Mouse (Mus musculus): Measurements from ENCODE around the gene Sel1l. TPM values are rescaled to one million over a fixed set of nuclear protein-coding genes. Genes with fewer than 3 reads are reported as not detected.

Sel1l gene
- 10 to 100 TPM; 56.8 to 59.6 TPM for total RNA-seq (2021)

DNA sequence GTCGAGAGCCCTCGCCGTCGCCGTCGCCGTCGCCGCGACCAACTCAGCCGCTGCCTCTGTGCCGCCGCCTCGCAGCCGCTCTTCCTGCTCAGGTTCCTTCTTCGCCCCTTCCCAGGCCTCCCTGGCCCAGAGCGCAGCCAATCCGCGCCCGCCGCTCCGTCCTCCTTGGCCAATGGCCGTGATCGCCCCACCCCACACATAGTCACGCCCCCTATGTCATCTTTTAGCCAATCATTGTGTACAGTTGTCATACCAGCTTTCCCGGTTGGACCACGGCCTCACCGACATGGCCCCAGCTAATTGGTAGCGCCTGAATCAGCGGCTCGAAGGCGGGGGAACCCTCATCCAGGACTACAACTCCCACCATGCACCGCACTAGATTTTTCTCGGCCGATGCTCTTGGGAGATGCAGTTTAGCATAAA lies at the start of gene Sel1l:
TSS of gene Sel1l (minus strand) at position 113 of the 423 bp plus-strand sequence.
- peak; percentile 98 for DNase-seq

DNA sequence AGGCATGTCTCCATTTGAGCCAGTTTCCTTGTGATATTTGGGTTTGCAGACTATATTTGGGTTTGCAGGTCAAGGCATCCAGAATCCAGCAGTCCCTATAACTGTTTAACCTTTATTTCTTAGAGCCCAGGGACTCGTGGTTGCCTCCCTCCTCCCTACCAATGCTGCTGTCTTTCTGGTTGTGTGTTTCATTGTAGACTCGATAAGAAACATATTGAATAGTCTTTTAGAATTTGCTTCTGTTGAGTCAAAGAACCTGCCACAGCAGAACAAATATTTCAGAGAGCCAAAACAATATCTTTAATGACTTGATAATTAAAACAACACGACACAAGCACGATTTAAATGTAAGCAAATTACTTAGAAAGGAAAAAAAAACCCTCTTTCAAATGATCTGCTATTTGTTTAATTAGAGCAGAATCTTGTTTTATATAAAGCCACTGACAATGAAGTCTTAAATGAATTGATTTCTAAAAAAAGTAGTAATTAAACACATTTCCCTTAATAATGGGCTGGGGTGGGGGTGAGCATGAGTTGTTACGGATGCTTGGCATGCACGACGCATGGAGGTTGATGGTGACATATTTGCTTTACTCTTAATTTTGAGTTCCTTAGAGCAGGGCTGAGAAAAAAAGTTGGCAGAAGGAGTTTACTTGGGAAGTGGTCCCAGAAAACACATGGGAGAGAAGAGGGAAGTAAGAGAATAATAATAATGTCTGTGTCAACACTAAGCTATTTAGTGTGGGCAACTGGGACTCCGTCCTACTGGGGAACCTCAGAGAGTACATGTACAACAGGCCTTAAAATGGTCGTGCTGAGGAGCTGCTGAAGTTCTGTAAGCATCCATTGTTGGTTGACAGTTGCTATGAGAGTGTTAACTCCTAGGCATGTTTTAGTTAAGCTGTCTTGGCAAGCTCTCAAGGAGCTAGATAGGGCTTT lies 43.9 kb upstream of the Sel1l start:
- no peak for DNase-seq

DNA sequence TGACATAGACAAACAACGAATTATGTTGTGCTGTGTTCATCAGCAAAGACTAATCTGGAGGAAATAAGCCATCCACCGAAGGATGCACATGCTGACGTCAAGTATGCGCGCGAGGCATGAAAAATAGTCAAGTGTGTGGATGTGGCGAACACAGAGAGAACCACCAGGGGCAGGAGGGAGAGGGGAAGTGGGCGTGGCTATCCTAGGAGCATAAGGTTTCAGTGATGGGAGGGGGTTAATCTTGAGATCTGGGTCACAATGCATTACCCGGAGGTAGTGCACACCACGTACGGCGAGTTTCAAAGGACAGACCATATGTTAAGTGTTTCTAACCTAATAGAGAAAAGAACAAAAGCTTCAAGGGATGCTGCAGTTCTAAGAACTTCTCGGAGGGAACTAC lies 31.5 kb upstream of the Sel1l start:
- no peak for DNase-seq

DNA sequence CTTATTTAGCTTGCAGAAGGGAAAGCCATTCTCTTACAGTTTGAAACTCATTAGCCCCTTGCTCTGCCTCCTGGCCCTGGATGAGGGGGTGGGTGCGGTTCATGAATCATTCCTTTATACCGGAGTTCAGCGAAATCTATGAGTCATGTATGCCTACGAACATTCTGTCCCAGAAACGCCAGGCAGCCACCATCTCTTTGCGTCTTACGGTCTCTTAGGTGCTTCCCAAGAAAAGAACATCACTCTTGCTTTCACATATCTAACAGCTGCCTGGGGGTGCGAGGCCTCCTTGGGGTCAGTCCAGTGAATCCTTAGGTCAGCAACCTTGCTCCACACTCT lies 29.9 kb upstream of the Sel1l start:
- DNase-seq, result no peak

DNA sequence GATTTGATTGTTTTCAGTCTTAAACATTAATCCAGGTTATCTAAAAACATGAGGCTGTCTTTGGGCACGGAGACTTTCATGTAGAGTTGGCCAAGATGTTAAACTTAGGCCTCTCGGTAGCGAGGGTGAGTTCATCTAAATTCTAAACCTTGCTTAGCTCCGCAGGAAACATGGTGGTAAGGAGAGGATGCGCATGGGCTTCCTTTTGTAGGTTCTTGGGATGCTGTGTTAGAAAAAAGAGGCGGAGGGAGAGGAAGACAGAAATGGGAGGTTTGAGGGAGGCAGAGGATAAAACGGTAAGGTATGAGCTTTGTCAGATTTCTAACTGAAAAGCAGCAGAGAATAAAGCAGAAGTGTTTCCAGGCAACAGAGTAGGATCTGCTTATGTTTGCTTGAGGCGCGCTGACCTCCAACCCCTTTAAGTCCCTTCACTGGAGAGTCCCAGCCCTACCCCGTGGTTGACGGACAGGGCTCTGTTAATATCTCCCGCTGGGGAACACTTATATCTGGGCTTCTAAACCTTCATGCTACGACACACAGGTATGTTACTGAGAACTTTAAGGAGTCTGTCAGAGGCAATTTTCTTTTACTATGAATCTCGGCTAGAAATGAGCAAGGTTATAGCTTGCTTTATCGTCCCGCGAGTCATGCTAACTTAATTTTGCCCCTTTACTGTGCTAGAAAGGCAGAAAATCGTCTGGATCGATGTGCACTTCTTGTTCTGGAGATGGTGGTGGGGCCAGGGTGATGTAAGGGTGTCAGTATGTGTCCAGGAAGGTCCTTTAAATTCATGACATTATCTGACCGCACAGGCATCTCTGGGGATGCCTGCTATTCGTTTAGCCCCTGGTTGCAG lies 29.3 kb upstream of the Sel1l start:
- no peak for DNase-seq

DNA sequence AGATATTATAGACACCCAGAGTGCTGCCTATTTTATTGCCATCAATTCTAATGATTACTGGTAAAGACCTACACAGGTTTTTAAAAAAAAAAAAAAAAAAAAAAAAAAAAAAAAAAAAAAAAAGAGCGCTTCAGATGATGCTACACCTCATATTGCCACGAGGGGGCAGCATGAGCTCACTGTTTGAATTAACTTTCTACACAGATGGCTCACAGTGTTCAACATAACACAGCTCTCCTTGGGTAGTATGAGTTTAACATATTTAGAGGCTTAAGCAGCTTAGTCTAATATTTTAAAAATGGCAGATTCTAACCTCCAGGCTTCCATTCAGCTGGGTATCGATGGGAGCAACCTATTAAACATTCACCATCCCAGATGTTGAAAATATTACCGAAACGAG lies 28.7 kb upstream of the Sel1l start:
- DNase-seq, result peak; percentile 56

DNA sequence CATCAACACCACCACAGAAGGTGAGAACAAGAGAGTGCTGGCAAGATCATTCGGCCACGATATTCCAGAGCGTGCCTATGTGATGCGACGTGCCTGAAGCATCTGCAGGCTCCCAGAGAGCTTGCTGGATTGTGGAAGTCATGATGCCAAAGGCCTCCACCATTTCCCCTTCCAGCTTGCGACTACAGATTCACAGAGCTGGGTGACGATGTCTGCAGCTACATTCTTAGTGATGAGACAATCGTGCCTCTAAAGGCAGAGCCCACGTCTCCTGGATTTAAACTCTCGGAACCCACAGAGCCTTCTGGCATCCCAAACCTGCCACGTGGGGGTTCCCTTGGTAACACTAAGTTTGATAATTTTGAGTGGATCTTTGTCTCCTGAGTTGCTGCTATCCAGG lies 21.7 kb upstream of the Sel1l start:
- no peak for DNase-seq

DNA sequence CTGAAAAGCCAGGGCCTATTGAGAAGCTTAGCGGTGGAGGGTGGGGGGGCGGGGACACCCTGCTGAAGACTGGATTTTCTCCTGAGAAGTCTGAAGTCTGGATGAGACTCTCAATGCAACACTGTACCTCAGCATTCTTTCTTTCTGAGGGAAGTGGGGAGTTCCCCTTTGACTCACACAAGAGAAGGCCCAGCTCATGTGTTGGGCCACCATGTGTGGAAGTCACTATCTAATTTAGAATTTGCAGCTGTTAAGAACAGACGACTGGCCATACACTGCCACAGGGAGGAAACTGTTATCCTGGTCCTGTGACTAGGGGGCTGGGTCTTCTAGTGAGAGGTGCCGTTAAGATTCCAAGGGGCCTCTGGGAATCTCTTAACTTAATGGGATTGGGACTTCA lies 20.4 kb upstream of the Sel1l start:
- DNase-seq, result no peak

DNA sequence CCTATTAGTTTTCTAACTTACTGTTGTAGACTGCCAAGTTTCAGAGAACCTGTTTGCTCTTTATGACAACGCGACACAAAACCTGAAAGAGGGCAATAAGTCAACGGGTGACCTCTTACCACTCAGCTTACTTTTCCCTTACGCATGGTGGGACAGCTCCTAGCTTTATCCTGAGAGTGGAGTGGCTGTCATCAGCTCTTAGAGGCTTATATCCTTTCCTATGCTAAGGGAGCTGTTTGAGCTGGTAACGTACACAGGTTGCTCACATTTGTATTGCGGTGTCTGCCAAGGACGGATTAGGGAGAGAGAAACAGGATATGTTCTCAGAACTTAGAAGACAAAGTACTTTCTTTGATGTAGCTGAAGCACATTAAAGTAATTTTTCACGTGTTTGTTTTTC lies 5.4 kb upstream of the Sel1l start:
- no peak for DNase-seq

DNA sequence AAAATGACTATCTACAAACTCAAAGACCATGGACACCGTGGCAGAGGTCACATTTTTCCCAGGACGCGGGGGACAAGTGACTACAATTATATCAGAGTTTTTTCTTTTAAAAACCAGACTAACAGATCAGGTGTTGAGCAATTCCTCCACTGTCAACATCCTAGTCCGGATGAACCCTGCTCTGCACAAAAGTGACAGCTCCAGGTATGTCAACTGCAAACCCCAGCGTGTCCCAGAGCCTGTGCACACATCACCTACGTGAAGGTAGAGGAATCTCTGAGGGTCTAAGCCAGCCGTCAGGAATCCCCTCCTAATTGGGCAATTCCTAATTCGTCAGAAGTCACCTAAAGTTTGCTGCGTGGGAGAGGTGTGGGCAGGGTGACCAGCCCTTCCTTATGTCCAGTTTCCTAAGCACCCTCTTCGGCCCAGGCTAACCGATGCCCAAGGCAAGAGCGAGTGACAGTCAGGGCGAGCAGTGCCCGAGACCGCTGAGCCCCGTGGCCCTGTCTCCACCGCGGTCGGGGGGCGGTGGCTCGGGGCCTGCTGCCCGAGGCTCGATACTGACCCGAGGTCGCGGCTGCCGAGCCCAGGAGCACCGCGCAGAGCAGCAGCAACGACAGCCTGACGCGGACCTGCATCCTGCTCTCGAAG lies 438 bp downstream of the Sel1l start:
- no peak for DNase-seq

DNA sequence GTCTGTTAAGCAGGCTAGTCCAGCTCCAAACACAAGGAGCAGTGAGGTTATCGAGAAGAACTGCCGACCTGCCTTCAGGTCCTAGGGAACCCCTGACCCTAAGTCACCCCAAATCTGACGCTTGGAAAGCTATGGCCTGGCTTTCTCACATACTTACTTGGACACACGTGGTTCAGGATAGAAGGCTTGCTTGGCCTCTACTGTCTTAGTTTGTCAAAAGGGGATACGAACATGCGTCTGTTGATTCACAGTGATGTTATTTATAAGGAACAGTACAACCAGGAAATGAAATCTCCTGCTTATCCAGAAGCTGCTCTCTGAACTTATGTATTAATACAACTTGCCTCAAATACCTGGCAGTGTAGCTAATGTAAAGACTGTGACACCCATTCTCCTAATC lies 2.9 kb downstream of the Sel1l start:
- DNase-seq, result no peak

DNA sequence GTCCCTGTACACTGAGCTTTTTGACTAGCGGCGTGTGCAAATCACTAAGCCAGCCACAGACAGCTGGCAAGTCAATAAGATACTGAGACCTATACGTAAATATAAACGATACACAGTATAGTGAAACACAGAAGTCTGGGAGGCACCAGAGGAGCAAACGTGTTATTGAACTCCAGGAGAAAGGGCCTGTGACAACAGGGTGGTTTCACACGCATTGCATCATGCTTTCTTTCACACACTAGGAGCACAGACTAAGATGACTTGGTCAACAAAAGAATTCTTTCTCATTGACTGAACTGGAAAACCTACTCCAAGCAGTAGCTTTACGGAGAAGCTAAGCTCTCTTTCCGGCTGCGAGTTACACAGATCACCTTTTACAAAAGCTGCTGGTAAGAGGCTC lies 3.6 kb downstream of the Sel1l start:
- no peak for DNase-seq

DNA sequence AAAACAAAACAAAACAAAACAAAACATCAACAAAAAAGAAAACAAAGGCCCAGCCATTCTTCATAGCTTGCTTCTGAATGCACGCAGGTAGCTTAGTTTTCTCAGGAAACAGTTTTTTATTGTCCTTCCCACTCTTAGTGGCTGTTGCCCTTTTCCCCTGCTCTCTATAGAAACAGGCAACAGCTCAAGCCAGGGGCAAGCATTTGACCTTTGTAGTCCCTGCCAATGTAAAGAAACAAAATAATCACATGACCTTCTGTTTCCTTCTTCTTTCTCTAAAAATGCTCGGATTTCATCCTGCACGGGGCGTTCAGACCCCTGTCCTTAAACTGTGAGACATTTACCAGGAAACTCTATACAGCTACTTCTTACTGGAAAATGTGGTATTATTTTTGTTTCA lies 4.4 kb downstream of the Sel1l start:
- no peak for DNase-seq

DNA sequence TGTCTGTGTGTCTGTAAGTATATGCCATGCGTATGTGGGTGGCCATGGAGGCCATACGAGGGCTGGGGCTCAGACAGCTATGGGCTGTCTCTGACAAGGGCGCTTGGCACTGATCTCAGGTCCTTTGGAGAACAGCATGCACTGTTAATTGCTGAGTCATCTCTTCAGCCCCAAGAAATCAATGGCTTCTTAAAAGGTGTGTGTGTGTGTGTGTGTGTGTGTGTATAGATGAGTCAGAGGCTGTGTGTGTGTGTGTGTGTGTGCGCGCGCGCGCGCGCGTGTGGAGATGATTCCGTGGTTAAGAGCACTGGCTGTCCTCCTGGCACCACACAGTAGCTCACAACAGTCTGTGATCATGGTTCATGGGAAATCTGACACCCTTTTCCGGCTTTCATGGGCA lies 5.1 kb downstream of the Sel1l start:
- DNase-seq, result no peak

DNA sequence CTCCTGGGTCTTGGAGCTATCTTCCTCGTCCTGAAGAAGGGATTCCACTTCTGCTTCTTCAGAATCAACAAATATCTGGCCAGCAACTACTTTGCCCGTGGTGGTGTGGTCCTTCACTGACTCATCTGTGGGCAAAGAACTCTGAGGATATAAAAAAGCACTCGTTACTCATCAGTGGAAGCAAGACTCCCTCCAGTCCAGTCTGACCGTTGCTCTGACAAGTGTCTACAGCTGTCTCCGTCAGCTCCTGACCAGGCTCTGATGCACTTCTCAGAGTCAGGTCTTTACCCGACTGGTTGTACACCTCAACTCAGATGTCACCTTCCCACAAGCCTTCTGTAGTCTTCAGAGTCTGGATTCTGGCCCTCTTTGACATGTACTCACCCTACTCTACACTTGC lies 7.2 kb downstream of the Sel1l start:
- DNase-seq, result no peak

DNA sequence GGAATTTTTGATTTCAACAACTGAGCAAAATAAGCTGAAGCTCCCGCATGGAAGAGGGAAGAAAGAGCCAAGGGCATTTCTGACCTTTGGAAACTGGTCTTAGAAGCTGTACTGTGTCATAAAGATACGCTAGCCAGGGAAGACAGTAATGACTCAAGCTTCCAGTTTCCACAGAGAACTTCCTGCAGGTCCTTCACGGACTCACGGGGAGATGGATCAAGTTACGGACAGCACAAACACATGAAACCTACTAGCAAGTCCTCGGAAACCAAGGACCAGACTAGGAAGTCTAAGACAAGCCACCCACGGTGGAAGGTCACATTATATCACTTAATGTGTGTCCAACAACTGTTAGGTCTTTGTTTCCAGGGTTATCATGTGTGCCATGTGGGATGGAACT lies 10.7 kb downstream of the Sel1l start:
- DNase-seq, result no peak

DNA sequence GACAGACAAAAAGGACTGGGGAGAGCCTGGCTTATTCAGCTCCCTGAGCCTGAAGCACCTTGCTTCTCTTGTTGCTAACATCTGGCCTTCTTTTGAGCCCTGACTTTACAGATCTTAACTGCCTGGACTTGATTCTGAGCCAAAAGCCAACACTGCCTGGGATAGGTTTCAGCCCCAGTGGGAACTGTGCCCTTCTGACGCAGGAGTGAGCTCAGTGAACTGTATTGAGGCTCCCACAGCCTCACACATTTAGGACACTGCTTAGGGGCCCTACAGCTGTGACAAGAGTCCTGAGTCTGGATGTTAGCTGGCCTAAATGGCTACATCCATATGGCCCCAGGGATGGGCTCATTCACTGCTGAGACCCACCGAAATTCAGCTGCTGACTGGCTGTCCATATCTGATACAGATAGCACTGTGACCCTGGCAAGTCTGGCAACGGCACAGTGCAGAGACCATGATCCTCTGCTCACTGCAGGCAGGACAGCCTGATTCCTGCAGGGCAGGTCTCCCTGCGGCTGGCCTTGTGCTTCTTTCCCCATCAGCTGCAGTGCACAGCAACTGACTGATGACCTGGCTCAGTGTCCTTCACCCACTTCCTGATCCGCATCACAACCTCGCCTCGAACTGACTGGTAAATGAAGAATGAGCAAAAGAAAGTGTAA lies 11.4 kb downstream of the Sel1l start:
- DNase-seq, result no peak

DNA sequence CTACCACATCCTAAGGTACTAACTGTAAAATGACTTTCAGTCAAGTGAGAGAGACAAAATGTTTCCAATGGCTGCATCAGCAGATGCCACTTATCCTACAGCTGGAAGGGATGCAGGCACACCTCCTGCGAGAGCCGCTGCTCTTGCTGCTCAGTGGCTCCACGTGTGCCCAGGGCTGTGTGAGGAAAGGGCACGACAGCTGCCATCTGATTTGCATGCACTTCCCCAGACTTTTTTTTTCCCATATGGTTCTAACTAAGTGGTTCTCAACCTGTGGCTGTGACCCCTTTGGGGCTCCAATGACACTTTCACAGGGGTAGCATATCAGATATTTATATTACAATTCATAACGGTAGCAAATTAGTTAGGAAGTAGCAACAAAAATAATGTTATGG lies 15.0 kb downstream of the Sel1l start:
- DNase-seq, result no peak

DNA sequence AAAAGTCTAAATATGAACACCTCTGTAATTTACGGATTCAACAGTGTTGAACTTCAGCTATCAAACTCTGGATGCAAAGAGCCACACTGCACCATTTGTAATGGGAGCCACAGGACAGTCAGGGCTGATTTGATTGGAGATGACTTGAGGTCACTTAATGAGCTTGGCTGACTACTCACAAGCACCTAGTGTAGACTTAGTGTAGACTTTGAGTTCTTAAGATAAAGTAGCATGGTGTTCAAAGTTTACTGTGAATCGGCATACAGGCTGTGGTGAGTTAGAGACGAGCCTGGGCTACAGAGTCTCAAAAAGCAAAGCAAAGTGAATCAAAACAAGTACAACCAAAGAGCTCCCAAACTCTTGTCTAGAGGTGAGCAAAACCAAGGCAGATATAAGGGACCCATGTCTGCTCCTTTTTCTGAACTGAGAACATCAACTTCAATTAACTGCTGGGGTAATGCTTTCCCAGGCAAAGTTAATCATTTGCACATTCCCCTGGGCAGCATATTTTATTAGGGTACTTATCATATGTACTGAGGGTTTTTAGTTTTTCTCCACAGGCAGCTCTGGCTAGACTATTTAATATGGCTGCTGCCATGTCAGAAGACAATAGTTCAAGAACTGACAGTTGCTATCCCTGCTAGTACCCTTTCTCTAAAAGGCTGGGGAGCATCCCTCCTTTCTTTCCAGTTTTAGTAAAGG lies 15.6 kb downstream of the Sel1l start:
- DNase-seq, result no peak

DNA sequence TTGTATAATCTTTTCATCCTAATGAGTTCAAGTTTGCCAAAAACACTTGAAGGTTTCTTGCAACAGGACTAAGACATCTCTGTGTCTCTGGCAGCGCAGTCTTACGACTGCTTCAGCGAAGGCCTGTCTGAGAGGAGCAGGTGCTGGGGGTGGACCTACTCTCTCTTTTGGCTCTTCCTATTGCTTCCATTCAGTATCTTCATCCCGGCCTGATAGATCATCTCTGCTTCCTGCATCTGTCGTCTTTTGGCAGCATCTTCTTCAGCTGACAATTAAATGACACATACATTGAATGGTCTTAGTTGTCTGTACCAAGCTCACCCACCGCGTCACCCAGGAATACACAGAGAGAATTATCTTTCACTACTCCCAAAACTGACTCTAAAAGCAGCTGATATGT lies 17.5 kb downstream of the Sel1l start:
- no peak for DNase-seq

DNA sequence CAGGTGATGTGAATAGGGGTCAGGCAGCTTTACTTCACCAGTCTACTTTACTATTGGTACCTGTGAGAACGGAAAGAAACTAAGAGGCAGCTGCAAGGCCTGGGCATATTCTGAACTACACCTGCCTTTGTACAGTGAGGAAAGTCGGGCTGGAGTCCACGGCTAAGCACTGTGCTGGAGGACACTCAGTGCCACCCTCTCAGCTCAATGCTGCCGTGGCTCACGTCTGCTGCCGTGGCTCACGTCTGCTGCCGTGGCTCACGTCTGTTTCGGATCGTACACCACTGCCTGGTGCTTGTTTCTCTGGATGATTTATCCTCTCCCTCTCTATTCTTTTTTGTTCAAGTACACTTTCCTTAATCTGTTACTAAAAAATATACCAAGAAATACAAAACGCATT lies 28.5 kb downstream of the Sel1l start:
- DNase-seq, result no peak

DNA sequence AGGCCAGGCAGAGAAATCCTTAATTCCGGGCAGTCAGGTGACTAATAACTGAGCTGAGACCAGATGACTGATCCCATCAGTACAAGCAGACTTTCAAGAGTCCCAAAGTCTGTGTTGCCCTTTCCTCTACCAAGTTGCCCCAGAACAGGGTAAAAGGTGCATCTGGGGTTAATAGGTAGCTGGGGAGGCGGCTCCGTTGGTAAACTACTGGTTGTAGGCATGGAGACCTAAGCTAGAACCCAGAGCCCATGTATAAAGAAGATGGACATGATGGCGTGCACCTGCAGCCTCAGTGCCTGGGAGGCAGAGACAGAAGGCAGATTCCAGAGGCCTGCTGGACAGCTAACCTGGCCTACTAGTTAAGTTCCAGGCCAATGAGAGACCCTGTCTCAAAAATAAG lies 30.2 kb downstream of the Sel1l start:
- DNase-seq, result no peak

Data from heart, postnatal 4 days (tissue).